Mouse (Mus musculus): ENCODE measurements around the gene Gm10188.

Gm10188 gene

GRCm38 (mm10) chr1:132222166-132222565, 7.4 kb downstream of the Gm10188 start:
- no peak for DNase-seq

GRCm38 (mm10) chr1:132221627-132222026, 7.9 kb downstream of the Gm10188 start:
- no peak for DNase-seq

GRCm38 (mm10) chr1:132216276-132216675, 13.3 kb downstream of the Gm10188 start:
- DNase-seq: no peak

- DNase-seq: no peak
These were observed 16.5 kb downstream of the Gm10188 start for GRCm38 (mm10) chr1:132213076-132213475.

GRCm38 (mm10) chr1:132212218-132212617, 17.3 kb downstream of the Gm10188 start:
- peak; percentile 92 for DNase-seq

- no peak for DNase-seq
These were observed 17.9 kb downstream of the Gm10188 start for GRCm38 (mm10) chr1:132211672-132212071.

- no peak for DNase-seq
These were observed 18.6 kb downstream of the Gm10188 start for GRCm38 (mm10) chr1:132210922-132211321.

- no peak for DNase-seq
These were observed 20.2 kb downstream of the Gm10188 start for GRCm38 (mm10) chr1:132209400-132209799.

- peak; percentile 73 for DNase-seq
These were observed 21.4 kb downstream of the Gm10188 start for GRCm38 (mm10) chr1:132208154-132208553.

- no peak for DNase-seq
These were observed 22.7 kb downstream of the Gm10188 start for GRCm38 (mm10) chr1:132206828-132207227.

- no peak for DNase-seq
These were observed 23.6 kb downstream of the Gm10188 start for GRCm38 (mm10) chr1:132205958-132206357.

GRCm38 (mm10) chr1:132202771-132203170, 26.8 kb downstream of the Gm10188 start:
- DNase-seq: no peak

- DNase-seq: no peak
These were observed 27.6 kb downstream of the Gm10188 start for GRCm38 (mm10) chr1:132201936-132202335.

- no peak for DNase-seq
These were observed 28.1 kb downstream of the Gm10188 start for GRCm38 (mm10) chr1:132201511-132201860.

GRCm38 (mm10) chr1:132200562-132201510, 28.7 kb downstream of the Gm10188 start:
- DNase-seq: peak; percentile 82

GRCm38 (mm10) chr1:132199934-132200333, 29.6 kb downstream of the Gm10188 start:
- DNase-seq: no peak

GRCm38 (mm10) chr1:132199244-132199643, 30.3 kb downstream of the Gm10188 start:
- DNase-seq: no peak

- no peak for DNase-seq
These were observed 31.0 kb downstream of the Gm10188 start for GRCm38 (mm10) chr1:132198401-132199071.

- no peak for DNase-seq
These were observed 31.9 kb downstream of the Gm10188 start for GRCm38 (mm10) chr1:132197666-132198065.

GRCm38 (mm10) chr1:132196337-132196736, 33.2 kb downstream of the Gm10188 start:
- DNase-seq: no peak

GRCm38 (mm10) chr1:132195681-132196080, 33.9 kb downstream of the Gm10188 start:
- DNase-seq: no peak

- no peak for DNase-seq
These were observed 34.5 kb downstream of the Gm10188 start for GRCm38 (mm10) chr1:132195100-132195499.

GRCm38 (mm10) chr1:132194624-132195023, 34.9 kb downstream of the Gm10188 start:
- DNase-seq: no peak

- DNase-seq: no peak
These were observed 35.8 kb downstream of the Gm10188 start for GRCm38 (mm10) chr1:132193806-132194205.

Data from layer of hippocampus, adult 9-11 months (tissue).